Mouse (Mus musculus) mouse trophoblast stem cell (cell line): Measurements from ENCODE around the gene Grsf1.

Experiments
- in situ Hi-C, 2 experiments: fragments of 300-500 bp; cut with MseI, MboI; formaldehyde crosslinking; loops; 2 replicates in 1 of 2; 3 replicates in 1 of 2; pipeline ENCODE4 v1.15.1; 2025

The Grsf1 gene

DNA sequence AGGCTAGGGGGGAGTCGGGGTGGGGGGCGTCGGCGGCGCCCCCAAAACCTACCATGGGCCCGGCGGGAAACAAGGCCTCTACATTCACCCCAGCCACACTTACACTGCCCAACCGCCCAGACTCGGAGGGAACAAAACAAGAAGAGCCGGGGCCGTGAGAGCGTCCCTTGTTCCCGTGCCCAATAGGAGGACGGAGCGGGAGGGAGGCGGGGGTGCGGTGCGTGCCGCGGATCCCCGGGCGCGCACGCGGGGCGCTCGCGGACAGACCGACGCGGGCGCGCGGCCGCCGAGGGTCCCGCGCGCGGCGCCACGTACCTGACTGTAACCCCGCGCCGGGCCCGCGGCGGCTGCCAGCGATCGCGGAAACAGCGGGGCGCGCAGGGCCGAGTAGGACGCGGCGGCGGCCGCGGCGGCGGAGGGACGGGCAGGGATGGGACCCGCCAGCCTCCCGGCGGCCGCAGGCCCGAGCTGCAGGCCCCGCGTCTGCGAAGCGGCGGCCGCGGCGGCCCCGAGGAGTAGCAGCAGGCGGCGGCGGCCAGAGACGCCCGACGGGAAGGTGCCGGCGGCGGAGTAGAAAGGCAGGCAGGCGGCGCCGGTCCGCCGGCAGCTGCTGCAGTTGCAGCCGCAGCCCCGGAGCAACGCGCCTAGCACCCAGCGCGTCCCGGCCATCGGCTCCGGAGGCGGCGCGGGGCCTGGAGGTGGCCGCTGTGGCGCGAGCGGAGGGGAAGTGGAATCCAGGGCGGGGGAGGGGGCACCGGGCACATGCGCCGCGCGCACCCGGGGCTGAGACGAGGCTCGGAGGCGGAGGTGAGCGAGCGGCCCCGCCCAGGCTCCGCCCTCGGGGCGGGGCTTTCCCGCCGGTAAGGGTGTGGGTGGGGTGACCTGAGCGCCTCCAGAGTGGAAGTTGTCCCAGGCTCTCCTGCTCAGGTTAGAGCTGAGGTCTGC is at the start of gene Grsf1:
Gene Grsf1 (minus strand): TSS at position 729 of the 945 bp plus-strand sequence.
- in situ Hi-C loops, result no loop called here

DNA sequence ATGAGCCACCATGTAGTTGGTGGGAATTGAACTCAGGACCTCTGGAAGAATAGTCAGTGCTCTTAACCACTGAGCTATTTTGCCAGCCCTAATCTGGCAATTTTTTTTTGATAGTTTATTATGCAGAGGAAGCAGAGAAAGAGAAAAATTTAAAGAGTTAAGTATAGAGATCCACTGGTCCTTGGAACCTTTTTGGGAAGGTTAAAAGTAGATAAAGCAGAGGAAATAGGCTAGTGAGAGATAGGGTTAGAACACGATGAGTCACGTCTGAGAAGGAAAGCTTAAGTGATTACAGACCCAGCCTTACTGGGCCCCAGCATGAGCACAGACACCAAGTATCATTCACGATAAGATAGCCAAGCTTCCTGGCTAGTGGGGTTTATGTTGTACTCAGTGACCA is 48.1 kb upstream of the Grsf1 start:
- in situ Hi-C loops, result no loop called here

DNA sequence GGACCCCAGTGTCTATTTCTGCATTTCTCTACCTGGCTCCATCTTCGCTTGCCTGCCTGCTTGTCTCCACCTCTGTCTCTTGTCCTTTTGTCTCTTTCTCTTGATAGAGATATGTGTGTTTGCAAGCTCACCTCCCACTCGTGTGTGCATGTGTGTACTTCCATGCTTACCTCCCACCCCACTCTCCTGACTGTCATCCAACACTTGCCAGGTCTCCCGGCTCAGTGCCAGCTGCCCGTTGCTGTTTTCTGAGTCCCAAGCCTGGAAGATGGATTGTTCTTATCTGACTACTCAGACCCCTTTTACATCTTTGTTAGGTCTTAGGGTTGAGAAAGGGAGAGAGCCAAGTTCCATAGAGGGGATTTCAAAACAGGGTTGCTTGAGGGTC is 46.2 kb upstream of the Grsf1 start:
- in situ Hi-C loops, result no loop called here

DNA sequence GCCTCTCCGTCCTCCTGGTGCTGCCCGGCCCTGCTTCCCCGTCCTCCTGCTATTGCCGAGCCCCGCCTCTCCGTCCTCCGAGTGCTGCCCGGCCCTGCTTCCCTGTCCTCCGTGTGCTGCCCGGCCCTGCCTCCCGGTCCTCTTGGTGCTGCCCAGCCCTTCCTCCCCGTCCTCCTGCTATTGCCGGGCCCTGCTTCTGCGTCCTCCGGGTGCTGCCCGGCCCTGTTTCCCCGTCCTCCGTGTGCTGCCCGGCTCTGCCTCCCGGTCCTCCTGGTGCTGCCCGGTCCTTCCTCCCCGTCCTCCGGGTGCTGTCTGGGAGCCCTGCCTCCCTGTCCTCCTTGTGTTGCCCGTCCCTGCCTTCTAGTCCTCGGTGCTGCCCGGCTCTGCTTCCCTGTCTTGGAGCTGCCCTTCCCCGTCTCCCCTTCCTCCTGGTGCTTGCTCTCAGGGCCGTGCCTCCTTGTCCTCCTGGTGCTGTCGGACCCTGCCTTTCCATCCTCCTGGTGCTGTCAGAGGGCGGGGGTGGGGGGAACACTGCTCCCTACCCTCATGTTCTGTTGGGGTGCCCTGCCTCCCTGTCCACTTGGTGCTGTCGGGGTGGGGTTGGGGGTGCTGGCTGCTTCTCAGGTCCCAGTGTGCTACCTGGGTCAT is 45.7 kb upstream of the Grsf1 start:
- in situ Hi-C loops, result no loop called here

DNA sequence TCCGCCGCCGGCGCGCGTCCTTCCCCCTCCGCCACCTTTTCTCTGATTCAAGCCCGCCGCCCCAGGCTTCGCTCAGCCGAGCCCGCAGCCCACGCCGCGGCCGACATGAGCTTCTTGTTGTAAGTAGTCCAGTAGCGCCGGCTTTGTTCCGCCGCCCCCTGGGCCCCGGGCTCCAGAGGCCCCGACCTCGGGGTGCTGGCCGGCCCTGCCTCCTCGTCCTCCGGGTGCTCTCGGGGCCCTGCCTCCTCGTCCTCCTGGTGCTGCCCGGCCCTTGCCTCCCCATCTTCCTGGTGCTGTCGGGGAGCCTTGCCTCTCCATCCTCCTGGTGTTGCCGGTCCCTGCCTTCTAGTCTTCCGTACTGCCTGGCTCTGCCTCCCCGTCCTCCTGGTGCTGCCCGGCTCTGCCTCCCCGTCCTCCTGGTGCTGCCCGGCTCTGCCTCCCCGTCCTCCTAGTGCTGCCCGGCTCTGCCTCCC is 45.1 kb upstream of the Grsf1 start:
- in situ Hi-C loops, result no loop called here

DNA sequence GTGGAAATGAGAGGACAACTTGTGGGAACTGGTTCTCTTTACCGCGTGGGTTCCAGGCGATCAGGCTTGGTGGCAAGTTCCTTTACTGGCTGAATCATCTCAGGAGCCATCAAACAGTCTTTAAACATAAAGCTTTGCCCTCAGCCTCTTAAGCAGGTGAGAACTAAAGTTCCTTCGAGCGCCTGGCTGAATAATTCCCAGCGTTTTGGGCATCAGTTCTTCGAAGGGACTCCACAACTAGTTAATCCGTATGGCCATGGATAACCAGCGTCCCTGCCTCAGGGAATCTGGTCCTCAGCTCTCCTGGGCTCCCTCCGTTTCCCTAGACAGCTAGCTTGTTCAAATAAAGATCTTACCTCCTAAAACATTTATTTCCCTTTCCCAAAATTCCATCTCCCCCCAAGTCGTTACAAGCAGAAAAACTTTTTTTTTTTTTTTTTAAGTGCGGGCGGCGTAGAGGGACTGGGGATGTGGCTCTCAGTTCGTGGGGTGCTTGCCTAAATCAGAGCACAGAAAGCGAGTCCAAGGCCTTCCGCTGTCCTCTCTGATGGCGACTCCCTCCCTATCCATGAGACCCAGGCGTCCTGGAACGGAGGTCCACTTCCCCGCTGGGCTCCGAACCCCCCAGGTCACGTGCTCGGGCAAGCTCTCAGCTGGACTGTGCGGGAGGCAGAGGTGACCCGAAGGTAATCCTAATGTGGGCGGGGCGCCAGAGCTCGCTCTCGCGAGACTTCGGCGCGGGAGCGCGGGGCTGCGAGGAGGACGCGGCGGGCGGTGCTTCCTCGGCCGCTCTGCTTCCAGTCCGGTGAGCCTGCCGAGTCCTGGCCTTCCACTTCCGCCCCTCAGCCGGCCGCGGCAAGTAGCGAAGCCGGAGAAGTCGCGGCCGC is 44.4 kb upstream of the Grsf1 start, which contains the start of gene Mob1b:
Gene Mob1b (plus strand): TSS at position 740 of the 887 bp plus-strand sequence.
- in situ Hi-C loops, result no loop called here

DNA sequence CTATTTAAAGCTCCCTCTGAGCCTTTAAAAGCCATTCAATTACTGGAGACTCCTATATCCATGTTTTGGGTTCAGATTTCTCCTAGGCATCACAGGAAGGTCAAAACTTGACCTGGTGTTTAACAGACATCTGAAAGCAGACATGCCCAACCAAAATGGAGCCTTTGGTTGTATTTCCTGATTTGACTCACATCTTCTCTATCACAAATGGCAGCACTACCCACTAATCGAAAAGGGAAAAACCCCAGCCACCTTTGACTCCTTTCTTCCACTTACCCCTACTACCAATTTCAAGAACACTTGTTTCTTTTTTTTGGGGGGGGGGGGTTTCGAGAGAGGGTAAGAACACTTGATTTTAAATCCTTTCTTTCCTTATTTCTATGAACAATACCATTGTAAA is 41.0 kb upstream of the Grsf1 start:
- in situ Hi-C loops, result no loop called here

DNA sequence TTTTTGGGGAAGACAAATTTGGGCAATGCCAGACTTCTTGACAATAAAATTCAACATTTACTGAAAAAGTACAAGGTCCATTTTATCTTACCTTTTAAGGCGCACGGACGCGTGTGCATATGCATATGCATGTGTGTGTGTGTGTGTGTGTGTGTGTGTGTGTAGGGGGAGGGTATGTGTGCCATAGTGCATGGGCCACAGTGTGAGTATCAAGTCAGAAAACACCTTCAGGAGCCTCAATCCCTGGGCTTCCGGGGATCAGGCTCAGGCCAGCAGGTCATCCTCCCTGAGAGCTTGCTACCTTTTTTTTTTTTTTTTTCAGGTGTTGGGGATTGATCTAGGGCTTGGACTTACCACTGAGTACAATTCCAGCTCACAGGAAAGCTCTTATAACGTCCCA is 36.4 kb upstream of the Grsf1 start:
- in situ Hi-C loops, result no loop called here

DNA sequence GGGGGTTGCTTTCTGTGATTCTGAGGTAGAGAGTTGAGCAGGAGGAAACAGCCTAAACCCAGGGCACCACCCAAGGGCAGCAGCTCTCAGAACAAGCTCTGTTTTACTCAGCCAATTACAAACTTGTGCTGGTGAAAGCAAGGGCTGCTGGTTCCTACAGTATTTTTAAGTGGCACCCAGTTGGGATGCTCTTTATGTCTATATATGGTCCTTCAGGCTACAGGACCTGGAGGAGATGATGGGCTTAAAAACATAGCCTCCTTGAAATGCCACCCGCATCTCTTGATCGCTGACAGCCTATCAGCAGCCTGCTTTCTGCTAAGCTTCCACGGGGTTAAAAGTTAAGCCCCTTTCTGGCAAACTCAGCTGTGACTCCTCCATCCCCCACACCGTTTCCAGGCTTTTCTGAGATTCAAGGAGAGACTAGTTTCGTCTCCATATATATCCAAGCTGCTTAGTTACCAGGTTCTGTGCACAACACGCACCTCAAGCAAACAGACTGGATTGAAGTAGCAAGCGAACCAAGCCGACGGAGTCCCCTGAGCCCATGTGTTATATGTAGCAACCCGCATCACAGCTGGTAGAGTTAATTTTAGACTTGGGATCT is 35.8 kb upstream of the Grsf1 start:
- in situ Hi-C loops, result no loop called here

DNA sequence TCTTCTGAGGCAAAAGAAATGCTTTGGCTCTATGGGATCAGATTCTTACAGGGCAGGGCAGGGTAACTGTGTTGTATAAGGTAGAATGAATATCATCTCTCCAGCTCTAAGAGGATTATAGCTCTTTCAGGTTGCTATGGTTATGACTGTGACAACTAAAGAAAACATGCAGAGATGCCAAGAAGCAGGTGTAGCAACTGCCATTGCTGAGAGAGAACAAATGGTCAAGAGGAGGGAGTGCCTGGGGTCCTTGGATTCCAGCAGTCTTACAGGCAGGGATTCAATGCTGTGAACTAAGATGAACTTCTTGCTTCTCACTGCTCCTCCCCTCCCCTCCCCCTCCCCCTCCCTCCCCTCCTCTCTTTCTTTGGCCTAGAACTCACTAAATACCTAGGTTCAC is 35.2 kb upstream of the Grsf1 start:
- in situ Hi-C loops, result no loop called here

DNA sequence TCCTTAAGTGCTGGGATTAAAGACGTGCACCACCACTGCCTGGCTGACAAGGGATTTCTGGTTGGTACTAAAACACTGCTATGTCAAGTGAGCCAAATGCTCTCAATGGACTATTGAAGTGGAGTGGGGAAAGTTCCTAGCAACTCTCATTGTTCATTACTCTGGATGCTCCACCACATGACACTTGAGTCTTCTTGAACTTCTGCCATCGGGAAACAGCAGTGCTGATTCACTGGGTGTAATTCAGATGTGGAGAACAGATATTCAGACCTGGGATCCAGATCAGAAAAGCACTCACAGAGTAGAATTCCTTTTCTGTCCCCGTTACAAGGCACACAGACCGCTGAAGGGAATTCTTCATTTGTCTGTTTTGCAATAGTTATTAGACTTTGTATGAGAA is 27.6 kb upstream of the Grsf1 start:
- in situ Hi-C loops, result no loop called here

DNA sequence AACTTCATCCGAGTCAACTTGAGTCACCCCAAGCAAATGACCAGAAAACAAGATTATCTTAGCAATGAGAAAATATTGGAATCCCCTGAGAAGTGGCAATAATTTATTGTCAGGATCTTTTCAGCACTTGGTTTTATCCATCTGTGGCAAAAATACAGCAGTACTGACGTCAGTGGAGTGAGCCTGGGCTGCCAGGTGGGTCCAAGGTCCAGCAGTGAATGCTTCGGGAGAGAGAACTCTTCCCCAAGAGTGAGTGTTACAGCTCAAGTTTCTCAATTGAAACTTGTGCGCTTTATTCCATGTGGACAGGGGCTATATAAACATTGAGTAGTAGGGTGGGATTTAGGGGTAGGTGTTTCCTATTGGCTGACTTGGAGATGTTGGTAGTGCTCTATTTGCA is 26.1 kb upstream of the Grsf1 start:
- in situ Hi-C loops, result no loop called here

DNA sequence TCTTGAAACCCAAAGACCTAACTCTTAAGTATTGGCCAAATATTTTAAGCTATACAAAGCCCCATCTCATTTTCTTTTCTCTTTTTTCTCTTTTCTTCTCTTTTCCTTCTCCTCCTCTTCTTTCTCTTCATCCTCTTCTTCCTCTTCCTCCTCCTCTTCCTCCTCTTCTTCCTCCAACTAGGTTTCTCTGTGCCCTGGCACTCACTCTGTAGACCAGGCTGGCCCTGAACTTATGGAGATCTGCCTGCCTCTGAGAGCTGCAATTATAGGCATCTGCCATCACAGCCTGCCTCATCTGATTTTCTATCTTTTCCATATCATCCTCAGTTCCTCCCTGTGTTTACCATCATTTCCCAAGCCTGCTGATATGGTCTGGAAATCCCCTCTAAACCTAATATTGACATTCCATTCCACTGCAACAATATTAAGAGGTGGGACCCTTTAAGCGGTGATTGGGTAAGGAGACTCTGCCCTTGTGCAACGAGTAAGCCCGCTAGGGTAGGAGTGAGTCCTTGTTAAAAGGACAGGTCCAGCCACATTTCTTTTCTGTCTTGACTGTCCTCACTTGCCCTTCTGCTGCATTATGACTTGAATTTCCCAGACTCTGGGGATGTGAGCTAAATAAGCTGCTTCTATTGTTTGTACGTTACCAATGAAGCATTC is 23.4 kb upstream of the Grsf1 start:
- in situ Hi-C loops, result no loop called here

DNA sequence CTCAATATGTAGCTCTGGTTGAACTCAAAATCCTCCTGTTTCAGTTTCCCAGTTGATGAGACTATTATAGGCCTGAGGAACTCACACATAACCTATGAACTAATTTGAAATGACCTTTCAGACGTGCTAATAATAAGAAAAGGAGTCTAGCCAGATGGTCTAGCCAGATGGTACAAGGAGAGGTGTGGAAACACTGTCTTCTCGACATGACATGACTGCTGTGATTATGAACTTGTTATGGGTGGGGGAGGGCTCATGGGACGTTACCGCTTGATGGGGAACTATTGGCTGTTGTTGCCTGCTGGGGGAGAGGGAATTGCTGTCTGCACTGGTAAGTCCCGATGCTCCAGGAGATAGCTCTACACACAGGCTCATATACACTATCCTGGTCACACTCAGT is 21.3 kb upstream of the Grsf1 start:
- in situ Hi-C loops, result no loop called here

DNA sequence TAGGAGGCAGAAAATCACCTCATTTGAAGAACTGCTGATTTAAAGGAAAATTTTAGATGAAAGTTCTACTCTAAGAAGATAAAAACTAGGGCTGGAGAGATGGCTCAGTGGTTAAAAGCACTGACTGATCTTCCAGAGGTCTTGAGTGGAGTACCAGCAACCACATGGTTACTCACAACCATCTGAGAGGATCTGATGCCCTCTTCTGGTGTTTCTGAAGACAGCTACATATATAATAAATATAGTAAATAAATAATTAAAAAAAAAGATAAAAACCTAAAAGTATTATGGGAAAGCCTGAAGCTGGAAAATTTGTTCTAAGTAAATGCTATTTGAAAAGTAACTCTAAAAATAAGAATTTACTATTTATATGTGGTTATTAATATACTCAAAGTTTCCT is 17.1 kb upstream of the Grsf1 start:
- in situ Hi-C loops, result no loop called here

DNA sequence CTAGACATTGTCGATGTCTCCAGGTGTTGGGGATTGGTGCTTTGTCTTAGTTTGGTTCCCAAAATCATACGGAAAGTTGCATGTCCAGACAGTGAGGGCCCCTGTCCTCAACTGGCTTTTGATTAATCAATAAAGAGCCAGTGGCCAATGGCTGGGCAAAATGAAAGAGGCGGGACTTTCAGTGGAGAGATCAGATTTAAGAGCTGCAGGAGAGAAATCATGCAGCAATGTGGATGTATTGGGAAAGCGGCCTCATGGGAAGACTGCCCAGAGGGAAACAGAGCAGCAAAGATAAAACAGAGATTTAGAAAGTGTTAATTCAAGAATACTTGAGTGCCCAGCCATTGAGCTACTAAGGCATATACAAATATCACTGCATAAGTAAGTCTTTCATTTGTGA is 16.6 kb upstream of the Grsf1 start:
- in situ Hi-C loops, result no loop called here

DNA sequence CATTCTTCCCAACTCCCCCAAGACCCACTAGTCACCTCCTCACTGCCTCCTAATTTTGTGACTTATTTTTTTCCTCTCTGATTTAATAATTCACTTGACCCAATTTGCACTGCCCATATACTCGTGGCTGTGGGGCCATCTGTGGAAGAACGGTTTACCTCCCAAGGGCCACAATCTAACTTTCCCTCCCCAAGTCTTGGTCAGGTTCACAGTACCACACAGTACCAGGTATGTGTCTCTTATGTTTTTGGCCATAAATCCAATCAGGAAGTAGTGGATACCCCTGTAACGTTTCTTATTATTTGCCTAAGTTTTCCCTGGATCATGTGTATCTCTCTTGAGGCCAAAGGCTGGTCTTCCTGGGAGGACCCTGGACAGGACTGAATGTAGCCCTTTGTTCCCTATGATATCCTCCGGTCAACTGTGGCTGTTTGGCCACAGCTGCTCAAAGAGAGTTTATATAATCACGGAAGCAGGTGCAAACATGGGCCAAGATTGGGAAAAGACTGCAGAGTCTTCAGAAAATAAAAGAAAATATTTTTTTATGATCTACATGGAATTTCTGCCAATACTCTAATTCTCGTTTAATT is 15.6 kb upstream of the Grsf1 start:
- in situ Hi-C loops, result no loop called here

DNA sequence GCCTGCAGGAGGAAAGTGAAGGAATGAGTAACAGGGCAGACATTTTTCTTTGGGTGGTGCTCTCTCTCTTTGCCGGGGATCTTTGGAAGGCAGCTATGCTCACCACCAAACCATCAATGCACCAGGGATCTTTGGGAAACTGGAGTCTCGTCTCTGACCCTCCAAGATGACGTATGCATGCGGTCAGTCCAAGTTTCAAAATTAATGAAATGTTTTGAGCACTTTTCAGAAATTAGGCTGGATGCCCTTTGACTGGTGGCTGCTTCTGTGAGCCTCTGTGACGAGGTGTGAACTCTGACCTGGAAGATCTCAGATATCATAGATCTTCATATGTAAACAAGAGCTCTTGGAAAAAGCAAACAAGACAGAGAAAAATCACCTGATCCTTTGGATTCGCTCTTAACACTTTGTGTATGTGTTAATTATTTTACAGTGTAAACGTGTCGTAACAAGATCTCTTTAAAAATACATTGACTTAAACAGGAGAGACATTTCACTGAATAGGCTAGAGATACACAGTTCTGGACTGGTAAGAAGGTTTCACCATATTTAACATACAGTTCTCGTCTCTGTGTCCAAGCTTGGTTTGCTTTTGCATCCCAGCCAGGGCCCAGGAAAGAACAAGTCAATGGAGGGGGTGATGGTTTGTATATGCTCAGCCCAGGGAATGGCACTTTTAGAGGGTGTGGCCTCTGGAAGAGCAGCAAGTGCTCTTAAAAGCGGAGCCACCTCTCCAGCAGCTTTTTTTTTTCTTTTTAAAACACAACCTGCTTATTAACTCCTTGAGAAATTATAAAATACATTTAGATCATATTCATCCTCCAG is 14.9 kb upstream of the Grsf1 start:
- in situ Hi-C loops, result no loop called here

DNA sequence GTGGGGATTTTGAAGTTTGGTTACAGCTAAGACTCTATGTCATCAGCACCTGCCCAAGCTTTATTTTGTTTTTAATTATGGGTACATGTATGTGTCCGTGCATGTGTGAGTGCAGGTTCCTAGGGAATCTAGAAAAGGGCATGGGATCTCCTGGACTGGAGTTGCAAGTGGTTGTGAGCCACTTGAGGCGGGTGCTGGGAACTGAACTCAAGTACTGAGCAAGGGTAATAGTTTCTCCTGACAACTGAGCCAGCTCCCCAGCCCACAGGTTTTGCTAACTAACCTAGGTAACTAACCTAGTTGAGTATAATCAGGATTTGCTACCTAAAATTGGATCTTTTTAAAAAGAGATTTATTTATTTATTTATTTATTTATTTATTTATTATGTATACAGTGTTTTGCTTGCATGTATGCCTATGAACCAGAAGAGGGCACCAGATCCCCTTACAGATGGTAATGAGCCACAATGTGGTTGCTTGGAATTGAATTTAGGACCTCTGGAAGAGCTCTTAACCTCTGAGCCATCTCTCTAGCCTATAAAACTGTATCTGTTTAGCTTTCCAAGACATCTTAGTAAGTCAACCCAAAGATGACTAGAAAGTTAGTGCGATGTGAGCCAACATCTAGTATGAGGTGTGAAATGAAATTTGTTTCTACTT is 13.4 kb upstream of the Grsf1 start:
- in situ Hi-C loops, result no loop called here
